Mouse (Mus musculus): ENCODE results near the gene Prss30. TPM values are rescaled to one million over a fixed set of nuclear protein-coding genes. Genes with fewer than 3 reads are reported as not detected.

Gene Prss30
- total and polyA plus RNA-seq, 3 experiments = not detected

DNA sequence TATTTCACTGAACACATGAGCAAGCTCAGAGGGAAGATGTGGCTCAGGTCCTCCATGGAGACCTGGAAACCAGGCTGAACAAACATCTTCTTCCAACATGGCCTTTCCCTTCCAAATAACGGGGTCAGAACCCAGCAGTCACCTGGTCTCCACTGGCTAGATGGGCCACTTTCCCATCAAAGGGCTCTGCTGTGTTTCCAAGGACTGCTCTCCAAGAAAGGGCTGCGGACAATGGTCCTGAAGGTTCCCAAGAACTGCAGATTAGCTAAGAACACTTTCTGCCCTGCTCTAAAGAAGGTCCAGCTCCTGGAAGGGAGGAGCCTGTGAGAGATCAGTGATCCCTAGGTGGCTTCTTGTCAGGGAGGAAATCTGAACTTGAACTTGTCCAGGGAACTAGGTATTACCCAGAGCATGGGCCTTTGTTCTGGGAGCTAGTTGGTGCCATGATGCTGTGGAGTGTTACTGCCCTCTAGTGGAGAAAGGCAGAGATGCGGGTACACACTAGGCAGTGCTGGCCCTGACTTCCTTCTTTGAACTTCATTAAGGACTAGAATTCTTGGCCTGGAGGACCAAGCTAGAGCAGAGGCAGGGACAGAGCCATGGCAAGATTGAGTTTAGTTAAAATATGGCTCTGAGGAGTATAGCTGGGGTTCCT, 20.2 kb downstream of the Prss30 start:
- Histone ChIP-seq H3K4me1 (ENCODE audit: control insufficient read depth in 1 of 2, insufficient read depth in 2 of 2, low read length in 2 of 2) (peaks cover 0 to 3% of the 10 kb centered on the region in 2 experiments; a peak in 1 of 4 replicates), H3K27me3 (ENCODE audit: control insufficient read depth in 1 of 2, insufficient read depth in 2 of 2, low read length in 2 of 2) (peaks cover 0 to under 1% of the 10 kb centered on the region in 2 experiments; a peak in 1 of 4 replicates), H3K79me2 (ENCODE audit: control insufficient read depth, insufficient read depth, low read length, poor library complexity) (no peaks in the 10 kb centered on the region), H3K9ac (ENCODE audit: control insufficient read depth, low read depth, low read length, poor library complexity, severe bottlenecking) (no peak overlapping the region), H3K27ac (ENCODE audit: control insufficient read depth, low read depth, low read length) (no peak overlapping the region), H3K9me3 (replicated peaks; ENCODE audit: insufficient read depth, low read length) (no peaks in the 10 kb centered on the region), H3K36me3 (ENCODE audit: control insufficient read depth in 1 of 2, insufficient read depth in 2 of 2, low read length in 2 of 2) (no peaks in the 10 kb centered on the region; a peak in 1 of 4 replicates), H3K4me3 (ENCODE audit: control insufficient read depth in 1 of 2, insufficient read depth in 1 of 2, low read depth in 2 of 2, low read length in 2 of 2) (no peak overlapping the region)
- DNase-seq (ENCODE audit: low read depth, low spot score) = peak; percentile 84
- TF ChIP-seq SIN3A (IDR thresholded peaks at IDR 0.05; ENCODE audit: low read length) = peak; percentile 38; the same call in 1 of the 2 replicates
- TF ChIP-seq BHLHE40 (IDR thresholded peaks at IDR 0.05; ENCODE audit: borderline replicate concordance, low read depth, low read length) = 0 out of 2 replicates have a peak, but pooled peaks have one; percentile 19
- TF ChIP-seq MAFK (IDR thresholded peaks at IDR 0.05; ENCODE audit: borderline replicate concordance, low read depth, low read length) = no peak
- 0 out of 2 replicates have a peak, but pooled peaks have one; percentile 30 for TF ChIP-seq HCFC1 (IDR thresholded peaks at IDR 0.05; ENCODE audit: low read depth, low read length)
- peak; percentile 95 to 98 (median 96) for TF ChIP-seq CTCF (IDR thresholded peaks at IDR 0.05 in 2 of 3, conservative IDR thresholded peaks at IDR 0.05 in 1 of 3; ENCODE audit: control insufficient read depth in 1 of 3, insufficient read depth in 1 of 3, low read depth in 2 of 3, low read length in 3 of 3, poor library complexity in 1 of 3, severe bottlenecking in 1 of 3)
- no peak for TF ChIP-seq MXI1 (IDR thresholded peaks at IDR 0.05; ENCODE audit: low read depth, low read length)
- no peak for TF ChIP-seq MYB (IDR thresholded peaks at IDR 0.05; ENCODE audit: low read depth, low read length)
- no peak for TF ChIP-seq MEF2A (IDR thresholded peaks at IDR 0.05; ENCODE audit: extremely low read depth, insufficient replicate concordance, low read depth, low read length, poor library complexity, severe bottlenecking)
- peak; percentile 31; the same call in 1 of the 2 replicates for TF ChIP-seq ELF1 (IDR thresholded peaks at IDR 0.05; ENCODE audit: low read depth, low read length)
- peak; percentile 78 for TF ChIP-seq ZC3H11A (IDR thresholded peaks at IDR 0.05; ENCODE audit: low read depth, low read length)
- TF ChIP-seq RAD21 (IDR thresholded peaks at IDR 0.05; ENCODE audit: low read depth, low read length) = peak; percentile 96
- peak; percentile 87 for TF ChIP-seq SMC3 (IDR thresholded peaks at IDR 0.05; ENCODE audit: low read depth, low read length)

DNA sequence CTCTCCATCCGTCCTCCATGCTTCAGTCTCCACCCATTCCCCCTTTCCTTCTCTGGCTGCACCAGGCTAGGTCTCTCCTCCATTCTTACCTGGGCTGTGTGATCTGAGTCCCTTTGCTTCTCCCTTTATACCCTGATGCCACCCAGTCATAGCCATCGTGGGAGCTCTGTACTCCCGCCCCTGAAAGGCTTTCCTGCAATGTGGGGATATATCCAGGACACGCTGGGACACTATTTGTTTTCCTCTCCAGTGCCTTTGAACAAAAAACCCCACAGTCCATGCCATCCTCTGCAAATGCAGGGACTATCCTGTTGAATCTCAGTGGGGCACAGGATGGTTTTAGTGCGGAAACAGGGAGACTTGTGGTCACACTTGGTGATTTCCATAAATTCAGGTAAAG, 25.2 kb downstream of the Prss30 start, which contains the start of gene Sbpl:
TSS of gene Sbpl (minus strand) at position 101 of the 400 bp plus-strand sequence.
- H3K36me3 ChIP-seq (ENCODE audit: control insufficient read depth in 1 of 2, insufficient read depth in 2 of 2, low read length in 2 of 2) = no peaks in the 10 kb centered on the region
- no peak within 1 kb of the TSS for H3K27ac ChIP-seq (ENCODE audit: control insufficient read depth, low read depth, low read length)
- TF ChIP-seq MXI1 (IDR thresholded peaks at IDR 0.05; ENCODE audit: low read depth, low read length) = no peak
- no peak for TF ChIP-seq SMC3 (IDR thresholded peaks at IDR 0.05; ENCODE audit: low read depth, low read length)
- TF ChIP-seq TAL1 (IDR thresholded peaks at IDR 0.05; ENCODE audit: low read length) = no peak
- TF ChIP-seq ZNF384 (IDR thresholded peaks at IDR 0.05; ENCODE audit: low read depth, low read length) = no peak
- no peak for TF ChIP-seq MAFK (IDR thresholded peaks at IDR 0.05; ENCODE audit: borderline replicate concordance, low read depth, low read length)
- no peak for TF ChIP-seq CTCF (IDR thresholded peaks at IDR 0.05 in 2 of 3, conservative IDR thresholded peaks at IDR 0.05 in 1 of 3; ENCODE audit: control insufficient read depth in 1 of 3, insufficient read depth in 1 of 3, low read depth in 2 of 3, low read length in 3 of 3, poor library complexity in 1 of 3, severe bottlenecking in 1 of 3)
- TF ChIP-seq E2F4 (IDR thresholded peaks at IDR 0.05; ENCODE audit: borderline replicate concordance, low read depth, low read length) = no peak
- TF ChIP-seq USF2 (IDR thresholded peaks at IDR 0.05; ENCODE audit: borderline replicate concordance in 1 of 2, insufficient read depth in 1 of 2, low read depth in 1 of 2, low read length in 2 of 2) = no peak
- TF ChIP-seq ZMIZ1 (IDR thresholded peaks at IDR 0.05; ENCODE audit: low read depth, low read length) = no peak
- TF ChIP-seq ZKSCAN1 (IDR thresholded peaks at IDR 0.05; ENCODE audit: low read depth, low read length) = no peak
- TF ChIP-seq KAT2A (conservative IDR thresholded peaks at IDR 0.05; ENCODE audit: low read depth, low read length) = no peak
- TF ChIP-seq EP300 (IDR thresholded peaks at IDR 0.05; ENCODE audit: low read depth in 1 of 2, low read length in 2 of 2) = no peak
- TF ChIP-seq JUND (IDR thresholded peaks at IDR 0.05; ENCODE audit: low read depth, low read length) = no peak
- no peak for TF ChIP-seq POLR2AphosphoS5 (IDR thresholded peaks at IDR 0.05; ENCODE audit: borderline replicate concordance, low read depth, low read length)
- TF ChIP-seq MAZ (IDR thresholded peaks at IDR 0.05; ENCODE audit: low read depth, low read length) = no peak
- TF ChIP-seq TCF12 (IDR thresholded peaks at IDR 0.05; ENCODE audit: low read depth, low read length) = no peak
- no peak for TF ChIP-seq MAX (IDR thresholded peaks at IDR 0.05; ENCODE audit: low read length)
- no peak for TF ChIP-seq RAD21 (IDR thresholded peaks at IDR 0.05; ENCODE audit: low read depth, low read length)
- no peaks in the 10 kb centered on the region for H3K4me1 ChIP-seq (ENCODE audit: control insufficient read depth in 1 of 2, insufficient read depth in 2 of 2, low read length in 2 of 2)
- no peak within 1 kb of the TSS for H3K9ac ChIP-seq (ENCODE audit: control insufficient read depth, low read depth, low read length, poor library complexity, severe bottlenecking)
- H3K79me2 ChIP-seq (ENCODE audit: control insufficient read depth, insufficient read depth, low read length, poor library complexity) = no peaks in the 10 kb centered on the region
- 0 out of 4 replicates have a peak, but pooled peaks cover 0 to 1% of the 10 kb centered on the region in 2 experiments for H3K27me3 ChIP-seq (ENCODE audit: control insufficient read depth in 1 of 2, insufficient read depth in 2 of 2, low read length in 2 of 2)
- no peak within 1 kb of the TSS for H3K4me3 ChIP-seq (ENCODE audit: control insufficient read depth in 1 of 2, insufficient read depth in 1 of 2, low read depth in 2 of 2, low read length in 2 of 2)
- no peaks in the 10 kb centered on the region for H3K9me3 ChIP-seq (replicated peaks; ENCODE audit: insufficient read depth, low read length)
- DNase-seq (ENCODE audit: low read depth, low spot score) = no peak

All from MEL (cell line).